Mouse (Mus musculus) B cell, adult 67 days (primary cell): ENCODE measurements around the gene Olfr1185-ps1. TPM values are rescaled to one million over a fixed set of nuclear protein-coding genes. Genes with fewer than 3 reads are reported as not detected.

ENCODE experiments used
- total RNA-seq, 2 experiments: library from RNA; stranded (reverse); gene quantifications; 4 replicates each; pipeline ENCODE4 v1.2.4; 2023

The Olfr1185-ps1 gene
- not detected for total RNA-seq

DNA sequence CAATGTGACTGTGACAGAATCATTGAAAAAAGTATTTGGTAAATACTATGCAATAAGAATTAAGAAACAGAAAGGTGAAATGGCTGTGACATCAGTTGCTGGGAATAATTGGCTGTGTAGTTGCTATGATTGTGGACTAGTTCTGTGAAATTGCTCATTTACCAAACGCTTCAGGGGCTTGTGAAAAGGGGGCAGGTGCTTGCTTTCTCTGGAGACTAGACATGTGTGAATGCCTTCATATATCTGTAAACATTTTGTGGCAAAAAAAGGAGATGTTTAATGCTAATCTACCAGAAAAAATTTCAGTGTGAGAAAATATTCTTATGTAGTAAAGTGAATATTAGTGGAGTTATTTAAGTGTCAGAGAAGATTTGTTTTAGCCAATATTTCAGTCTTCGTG lies at the start of gene Olfr1185-ps1:
TSS of gene Olfr1185-ps1 (plus strand) at position 301 of the 400 bp plus-strand sequence.

GRCm38 (mm10) chr2:88449031-88449430 lies 44.1 kb upstream of the Olfr1185-ps1 start, which contains the start of gene Gm13757:
Gm13757 (minus strand) TSS chr2:88449131.

DNA sequence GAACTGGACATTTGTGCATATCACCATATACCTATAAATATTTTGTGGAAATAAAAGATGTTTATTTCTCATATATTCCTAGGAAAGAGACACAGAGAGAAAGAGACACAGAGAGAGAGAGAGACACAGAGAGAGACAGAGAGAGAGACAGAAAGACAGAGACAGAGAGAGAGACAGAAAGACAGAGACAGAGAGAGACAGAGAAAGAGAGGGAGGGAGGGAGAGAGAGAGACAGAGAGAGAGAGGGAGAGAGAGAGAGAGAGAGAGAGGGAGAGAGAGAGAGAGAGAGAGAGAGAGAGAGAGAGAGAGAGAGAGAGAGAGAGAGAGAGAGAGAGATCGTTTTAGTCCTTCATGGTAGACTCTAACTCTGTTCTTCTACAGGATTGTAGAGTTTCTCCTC lies 38.6 kb upstream of the Olfr1185-ps1 start, which contains the start of gene Olfr1183:
TSS of gene Olfr1183 (plus strand) at position 301 of the 400 bp plus-strand sequence.

DNA sequence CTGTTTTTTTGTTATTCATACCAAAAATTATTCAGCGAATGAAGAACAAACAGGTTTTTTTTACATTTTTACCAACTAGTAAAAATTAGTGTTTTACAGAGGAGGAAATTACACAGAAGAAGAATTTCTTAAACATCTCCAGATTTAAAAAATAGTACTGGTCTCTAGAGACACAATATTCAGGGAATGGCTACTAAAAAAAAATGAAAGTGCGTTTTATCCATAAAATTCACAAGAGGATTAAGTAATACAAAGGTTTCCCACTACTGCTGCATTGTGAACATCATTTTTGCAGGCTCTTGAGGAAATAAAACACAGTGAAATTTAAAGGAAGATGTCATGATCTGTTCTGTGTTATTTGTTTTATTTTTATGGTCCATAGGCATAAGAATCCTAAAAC lies 9.8 kb upstream of the Olfr1185-ps1 start, which contains the start of gene Olfr1184:
TSS of gene Olfr1184 (plus strand) at position 301 of the 400 bp plus-strand sequence.

GRCm38 (mm10) chr2:88518251-88518650 lies 25.1 kb downstream of the Olfr1185-ps1 start, which contains the start of gene Olfr1186:
Olfr1186 (plus strand) TSS chr2:88518551.

Other genes starting within 250 kb of the Olfr1185-ps1 start
- under 1 TPM; 0.12 to 0.20 TPM for gene Olfr1173, start 213.4 kb upstream of the Olfr1185-ps1 start, total RNA-seq
- gene Olfr1174-ps, start 178.2 kb upstream of the Olfr1185-ps1 start, total RNA-seq = not detected
- gene Olfr1175-ps, start 166.1 kb upstream of the Olfr1185-ps1 start, total RNA-seq = under 1 TPM in 1 of 2 experiments, not detected in 1; 0.15 TPM
- gene Olfr1176, start 156.6 kb upstream of the Olfr1185-ps1 start, total RNA-seq = not detected
- not detected for gene Olfr1177-ps, start 146.8 kb upstream of the Olfr1185-ps1 start, total RNA-seq
- gene Olfr1178, start 106.3 kb upstream of the Olfr1185-ps1 start, total RNA-seq = not detected
- gene Olfr1179, start 86.9 kb upstream of the Olfr1185-ps1 start, total RNA-seq = not detected
- not detected for gene Olfr1180, start 74.2 kb upstream of the Olfr1185-ps1 start, total RNA-seq
- gene Olfr1181, start 67.1 kb upstream of the Olfr1185-ps1 start, total RNA-seq = not detected
- not detected for gene Gm13757, start 44.2 kb upstream of the Olfr1185-ps1 start, total RNA-seq
- not detected for gene Olfr1183, start 38.5 kb upstream of the Olfr1185-ps1 start, total RNA-seq
- gene Olfr1184, start 9.7 kb upstream of the Olfr1185-ps1 start, total RNA-seq = not detected
- not detected for gene Olfr1186, start 25.2 kb downstream of the Olfr1185-ps1 start, total RNA-seq
- not detected for gene Olfr1188, start 63.6 kb downstream of the Olfr1185-ps1 start, total RNA-seq
- gene Olfr1189, start 93.1 kb downstream of the Olfr1185-ps1 start, total RNA-seq = not detected
- gene Olfr1191-ps1, start 147.2 kb downstream of the Olfr1185-ps1 start, total RNA-seq = under 1 TPM in 1 of 2 experiments, not detected in 1; 0.12 TPM
- gene Olfr1192-ps1, start 155.2 kb downstream of the Olfr1185-ps1 start, total RNA-seq = not detected
- gene Olfr1193, start 182.3 kb downstream of the Olfr1185-ps1 start, total RNA-seq = not detected
- not detected for gene Olfr1195, start 195.9 kb downstream of the Olfr1185-ps1 start, total RNA-seq
- gene Olfr1196, start 211.3 kb downstream of the Olfr1185-ps1 start, total RNA-seq = not detected
- not detected for gene Olfr1197, start 239.0 kb downstream of the Olfr1185-ps1 start, total RNA-seq